Mouse (Mus musculus) kidney, postnatal 0 days (tissue): ENCODE measurements around the gene Wdr31. TPM values are rescaled to one million over a fixed set of nuclear protein-coding genes. Genes with fewer than 3 reads are reported as not detected.

ENCODE experiments used
- ATAC-seq: fragments of 200-750 bp; cut with Nextera tagmentation; replicated peaks from 2 replicates; pipeline ENCODE4 v1.8.0; 2017; ENCODE audit warnings: low read depth, moderate number of reproducible peaks, moderate TSS enrichment, moderate library complexity; ENCODE audit not compliant: low FRiP score
- DNase-seq: peaks from one replicate; pipeline ENCODE4 v3.0.0-alpha.2; 2016; ENCODE audit warnings: low spot score
- H3K27ac ChIP-seq: fragments of 300-500 bp; sonication (generic); 2 replicates; pipeline ENCODE4 v1.5.1; 2014; ENCODE audit warnings: mild to moderate bottlenecking
- H3K27me3 ChIP-seq: fragments of 300-500 bp; sonication (generic); 2 replicates; pipeline ENCODE4 v1.6.1; 2014; ENCODE audit warnings: low read length, mixed read lengths; ENCODE audit not compliant: insufficient read depth
- H3K36me3 ChIP-seq: fragments of 300-500 bp; sonication (generic); 2 replicates; pipeline ENCODE4 v1.6.1; 2014; ENCODE audit warnings: low read length, mixed read lengths; ENCODE audit not compliant: insufficient read depth
- H3K4me1 ChIP-seq: fragments of 300-500 bp; sonication (generic); replicated peaks from 2 replicates; pipeline ENCODE4 v1.6.1; 2014; ENCODE audit warnings: antibody characterized with exemption, low read length, mixed read lengths; ENCODE audit not compliant: insufficient read depth
- H3K4me2 ChIP-seq: fragments of 300-500 bp; sonication (generic); 2 replicates; pipeline ENCODE4 v1.6.1; 2014; ENCODE audit warnings: mild to moderate bottlenecking, low read length, moderate library complexity, mixed read lengths
- H3K4me3 ChIP-seq: fragments of 300-500 bp; sonication (generic); replicated peaks from 2 replicates; pipeline ENCODE4 v1.5.1; 2014; ENCODE audit warnings: low read depth, low read length
- H3K9ac ChIP-seq: fragments of 300-500 bp; sonication (generic); 2 replicates; pipeline ENCODE4 v1.6.1; 2014; ENCODE audit warnings: low read depth, low read length
- H3K9me3 ChIP-seq: fragments of 300-500 bp; sonication (generic); replicated peaks from 2 replicates; pipeline ENCODE4 v1.6.1; 2016; ENCODE audit warnings: low read length, inconsistent platforms, mixed read lengths
- CTCF ChIP-seq: IDR thresholded peaks from 2 replicates; pipeline ENCODE4 v1.5.1; 2016; ENCODE audit warnings: antibody characterized with exemption, low read depth, mild to moderate bottlenecking, moderate library complexity
- WGBS: fragments of 180-500 bp; shearing (Covaris S2); extraction: QIAGEN DNeasy Blood & Tissue Kit; methylation state at CpG from one replicate; pipeline ENCODE4 v1.1.7; 2014; 5-methylcytosine and 5-hydroxymethylcytosine counted together
- polyA plus RNA-seq: library from polyadenylated mRNA; unstranded; fragments of >200 nt; fragmentation: Nextera tagmentation; extraction: Ambion mirVana; gene quantifications from 2 replicates; pipeline ENCODE4 v1.2.1, GENCODE M21; 2015

Wdr31 gene
- polyA plus RNA-seq, 1 experiment from 2014 or later = 10.1 TPM

GRCm38 (mm10) chr4:62411606-62412005, 59.1 kb downstream of the Wdr31 start:
- no peak overlapping the region for H3K4me2 ChIP-seq
- H3K36me3 ChIP-seq = peaks cover 36% of the 10 kb centered on the region
- no peak for TF ChIP-seq CTCF

DNA sequence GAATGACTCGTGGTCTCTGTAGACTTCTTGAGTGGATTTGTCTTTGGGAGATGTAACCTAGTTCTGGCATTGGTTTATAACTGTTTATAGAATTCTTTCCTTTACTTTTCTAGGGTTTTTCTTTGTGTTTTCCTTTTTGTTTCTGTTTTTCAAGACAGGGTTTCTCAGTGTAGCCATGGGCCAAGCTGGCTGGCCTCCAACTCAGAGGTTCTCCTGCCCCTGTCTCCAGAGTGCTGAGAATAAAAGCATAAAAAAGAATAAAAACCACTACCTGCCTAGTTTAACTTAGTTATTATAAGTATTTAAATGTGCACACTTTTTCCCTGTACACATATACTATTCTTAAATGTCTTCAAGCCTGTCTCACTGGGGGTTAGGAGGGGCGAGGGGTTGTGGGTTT, 60.4 kb downstream of the Wdr31 start:
- H3K4me1 ChIP-seq = peaks cover 10% of the 10 kb centered on the region; the same call in 1 of the 2 replicates
- H3K4me3 ChIP-seq = no peak overlapping the region
- ATAC-seq = no peak
- H3K36me3 ChIP-seq = peaks cover 23% of the 10 kb centered on the region
- H3K9ac ChIP-seq = no peak overlapping the region
- H3K27me3 ChIP-seq = no peaks in the 10 kb centered on the region
- TF ChIP-seq CTCF = no peak
- 80% methylated on average over 2 of the region's 2 CpGs for WGBS
- H3K9me3 ChIP-seq = no peaks in the 10 kb centered on the region
- DNase-seq = no peak
- peak overlapping the region; percentile 69 for H3K4me2 ChIP-seq
- no peak overlapping the region for H3K27ac ChIP-seq

More at GRCm38 (mm10) chr4:62411606-62412005, 59.1 kb downstream of the Wdr31 start:
- no peak overlapping the region for H3K9ac ChIP-seq
- no peak overlapping the region for H3K4me3 ChIP-seq
- H3K27me3 ChIP-seq = no peaks in the 10 kb centered on the region
- peaks cover 6% of the 10 kb centered on the region; the same call in 1 of the 2 replicates for H3K4me1 ChIP-seq
- 94% methylated on average over 10 of the region's 10 CpGs for WGBS
- DNase-seq (no peak), ATAC-seq (no peak)
- no peak overlapping the region for H3K27ac ChIP-seq
- no peaks in the 10 kb centered on the region for H3K9me3 ChIP-seq

- Histone ChIP-seq H3K9ac (peak overlapping the region; percentile 85), H3K27me3 (no peaks in the 10 kb centered on the region), H3K4me2 (peak overlapping the region; percentile 69), H3K36me3 (peaks cover 16% of the 10 kb centered on the region), H3K27ac (peak overlapping the region; percentile 88), H3K4me3 (peak overlapping the region; percentile 73), H3K9me3 (no peaks in the 10 kb centered on the region), H3K4me1 (peaks cover 10% of the 10 kb centered on the region; the same call in 1 of the 2 replicates)
- ATAC-seq = no peak
- 13% methylated on average over 6 of the region's 6 CpGs for WGBS
- no peak for DNase-seq
- no peak for TF ChIP-seq CTCF
Measured at GRCm38 (mm10) chr4:62409615-62410014, 61.1 kb downstream of the Wdr31 start.

DNA sequence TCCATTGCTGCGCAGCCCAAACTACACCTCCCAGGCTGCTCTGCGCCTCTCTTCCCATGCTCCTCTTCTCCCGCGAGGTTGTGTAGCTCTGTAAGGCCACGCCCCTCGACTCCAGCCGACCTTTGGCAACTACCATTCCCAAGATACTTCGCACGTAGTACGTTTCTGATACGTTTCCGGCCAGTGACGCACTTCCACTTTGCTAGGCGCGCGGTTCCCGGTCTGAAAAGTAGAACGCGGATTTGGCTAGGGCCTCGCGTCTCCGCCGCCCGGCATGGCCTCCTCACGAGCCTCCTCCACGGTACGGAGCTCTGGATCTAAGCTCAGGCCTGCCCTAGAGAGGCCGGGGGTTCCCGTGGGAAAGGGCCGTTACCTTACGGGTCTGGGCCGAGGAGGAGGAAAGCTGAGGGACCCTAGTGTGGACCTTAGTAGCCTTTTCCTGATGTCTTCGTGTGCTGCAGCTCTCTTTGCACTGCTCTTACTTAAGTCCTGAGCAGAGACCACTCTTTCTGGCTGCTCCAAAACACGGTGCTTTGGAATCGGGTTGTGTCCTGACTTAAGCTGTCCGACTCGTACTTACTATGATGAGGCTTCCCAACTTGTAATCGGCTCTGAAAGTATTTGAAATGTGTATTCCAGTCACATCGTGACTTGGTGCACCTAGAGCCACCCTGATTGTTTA, 62.0 kb downstream of the Wdr31 start, which contains the start of the genes Cdc26 and Prpf4:
Gene Cdc26, minus strand, starts transcription at position 42 of the 682 bp plus-strand sequence.
Gene Prpf4, plus strand, starts transcription at position 197 of the 682 bp plus-strand sequence.
- Histone ChIP-seq H3K9me3 (no peaks in the 10 kb centered on the region), H3K9ac (peak within 1 kb of the TSS; percentile 85), H3K4me3 (peak within 1 kb of the TSS; percentile 73), H3K27ac (peak within 1 kb of the TSS; percentile 88), H3K4me2 (peak within 1 kb of the TSS; percentile 69), H3K27me3 (no peaks in the 10 kb centered on the region), H3K4me1 (peaks cover 10% of the 10 kb centered on the region; the same call in 1 of the 2 replicates), H3K36me3 (peaks cover 17% of the 10 kb centered on the region; the same call in 1 of the 2 replicates)
- WGBS = under 1% methylated on average over 39 of the region's 39 CpGs
- TF ChIP-seq CTCF = no peak
- DNase-seq = peak; percentile 100
- peak; percentile 98 for ATAC-seq

DNA sequence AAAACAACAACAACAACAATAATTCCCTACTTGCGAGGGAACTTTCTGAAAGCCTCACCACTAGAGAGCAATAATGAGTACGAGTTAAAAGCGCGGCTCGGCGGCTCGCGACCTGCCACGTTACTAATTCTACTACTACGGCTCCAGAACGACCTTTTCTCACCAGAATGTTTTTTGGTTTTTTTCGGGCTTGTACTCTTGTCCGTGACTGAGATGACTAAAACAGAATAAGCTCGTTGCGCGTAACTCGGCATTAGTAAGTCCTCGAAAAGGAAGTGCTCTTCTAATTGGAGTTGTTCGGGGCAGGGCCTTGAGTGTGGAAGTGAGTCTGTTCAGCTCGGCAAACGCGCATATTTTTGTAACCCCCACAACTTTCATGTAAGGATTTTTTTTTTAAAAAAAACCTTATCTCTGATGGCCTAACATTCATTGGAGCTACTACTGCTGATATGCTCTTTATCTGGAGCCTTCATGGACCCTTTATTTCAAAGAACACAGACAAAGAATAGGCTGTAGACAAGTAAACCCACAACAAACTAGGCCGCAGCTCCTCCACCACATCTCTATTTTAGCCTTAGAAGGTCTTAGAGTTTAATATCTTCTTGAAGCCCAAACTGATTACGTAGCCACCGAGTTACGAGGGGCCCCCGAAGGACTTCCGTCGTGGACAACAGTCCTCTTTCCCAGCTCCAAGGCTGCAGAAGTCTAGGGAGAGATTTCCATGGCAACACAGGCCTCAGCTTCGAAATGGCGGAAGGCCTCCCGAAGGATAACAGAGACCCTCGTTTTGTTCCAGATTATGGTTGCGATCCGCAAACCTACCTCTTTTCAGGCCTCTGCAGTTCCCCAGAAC, 62.7 kb downstream of the Wdr31 start:
- DNase-seq (peak; percentile 92), ATAC-seq (peak; percentile 33)
- H3K36me3 ChIP-seq = peaks cover 17% of the 10 kb centered on the region; the same call in 1 of the 2 replicates
- H3K9ac ChIP-seq = peak overlapping the region; percentile 85
- under 1% methylated on average over 35 of the region's 35 CpGs for WGBS
- peaks cover 10% of the 10 kb centered on the region; the same call in 1 of the 2 replicates for H3K4me1 ChIP-seq
- H3K9me3 ChIP-seq = no peaks in the 10 kb centered on the region
- peak overlapping the region; percentile 58 for H3K4me2 ChIP-seq
- H3K4me3 ChIP-seq = peak overlapping the region; percentile 73
- no peaks in the 10 kb centered on the region for H3K27me3 ChIP-seq
- peak; percentile 76 for TF ChIP-seq CTCF
- peak overlapping the region; percentile 86 for H3K27ac ChIP-seq

- no peak overlapping the region for H3K9ac ChIP-seq
- no peak overlapping the region for H3K4me3 ChIP-seq
- ATAC-seq = no peak
- 81% methylated on average over 4 of the region's 4 CpGs for WGBS
- H3K27ac ChIP-seq = no peak overlapping the region
- TF ChIP-seq CTCF = no peak
- no peaks in the 10 kb centered on the region for H3K9me3 ChIP-seq
- H3K4me2 ChIP-seq = no peak overlapping the region
- H3K36me3 ChIP-seq = peaks cover 20% of the 10 kb centered on the region; the same call in 1 of the 2 replicates
- H3K4me1 ChIP-seq = peaks cover 10% of the 10 kb centered on the region; the same call in 1 of the 2 replicates
- no peak for DNase-seq
- no peaks in the 10 kb centered on the region for H3K27me3 ChIP-seq
Measured at GRCm38 (mm10) chr4:62406133-62406532, 64.6 kb downstream of the Wdr31 start.
